Mouse (Mus musculus) cerebellum, adult 2 months (tissue): Measurements from ENCODE around the gene Igf2r.

Source experiments
- CTCF ChIP-seq: fragments of 200-500 bp; IDR thresholded peaks from 2 replicates; pipeline ENCODE4 v1.5.1; 2011; ENCODE audit warnings: low read depth, mild to moderate bottlenecking, control low read depth, low read length, moderate library complexity, borderline replicate concordance; ENCODE audit not compliant: insufficient read depth
- POLR2A ChIP-seq: fragments of 200-500 bp; IDR thresholded peaks from 2 replicates; pipeline ENCODE4 v1.6.1; 2011; ENCODE audit warnings: low read length, control low read depth, borderline replicate concordance; ENCODE audit not compliant: insufficient read depth

DNA sequence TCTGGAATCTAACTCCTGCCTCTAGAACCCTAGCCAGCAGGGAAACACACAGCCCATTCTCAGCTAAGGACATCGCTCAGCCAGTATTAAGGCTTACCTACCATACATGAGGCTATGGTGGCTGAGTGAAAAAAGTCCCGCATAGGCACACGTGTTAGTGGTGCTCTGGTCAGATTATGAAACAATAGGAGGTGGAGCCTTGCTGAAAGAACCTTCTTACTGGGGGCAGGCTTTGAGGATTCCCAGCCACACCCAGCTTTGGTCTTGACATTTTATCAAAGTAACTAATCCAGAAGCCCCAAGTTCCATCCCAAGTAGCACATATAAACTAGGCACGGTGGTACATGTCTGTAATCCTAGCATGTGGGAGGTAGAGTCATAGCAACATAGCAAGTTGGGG is 16.4 kb downstream of the Igf2r start:
- TF ChIP-seq CTCF (no peak), POLR2A (no peak)
